Mouse (Mus musculus) neural tube, embryonic 11.5 days (tissue): ENCODE measurements around the gene Fndc9. TPM values are rescaled to one million over a fixed set of nuclear protein-coding genes. Genes with fewer than 3 reads are reported as not detected.

ENCODE experiments used
- polyA plus RNA-seq: library from polyadenylated mRNA; unstranded; fragments of >200 nt; fragmentation: Nextera tagmentation; extraction: Ambion mirVana; gene quantifications from 2 replicates; pipeline ENCODE4 v1.2.1, GENCODE M21; 2014

Gene Fndc9
- polyA plus RNA-seq, 1 experiment from 2014 or later, result 0.54 TPM

Other genes starting within 250 kb of the Fndc9 start
- 3.3 TPM in 2 replicates for gene Gm12166, start 183.2 kb upstream of the Fndc9 start, polyA plus RNA-seq
- gene Adam19, start 179.5 kb upstream of the Fndc9 start, polyA plus RNA-seq, result 17.7 and 20.0 TPM in 2 replicates
- 0.64 and 0.69 TPM in 2 replicates for gene Nipal4, start 69.0 kb upstream of the Fndc9 start, polyA plus RNA-seq
- gene Cyfip2, start 77.3 kb downstream of the Fndc9 start, polyA plus RNA-seq, result 55.8 and 66.4 TPM in 2 replicates
- not detected in 2 replicates for gene Itk, start 154.0 kb downstream of the Fndc9 start, polyA plus RNA-seq
- not detected in 2 replicates for gene Fam71b, start 161.0 kb downstream of the Fndc9 start, polyA plus RNA-seq
- 87.4 and 94.7 TPM in 2 replicates for gene Med7, start 201.4 kb downstream of the Fndc9 start, polyA plus RNA-seq
- gene Havcr2, start 219.4 kb downstream of the Fndc9 start, polyA plus RNA-seq, result 0.27 TPM in 1 of 2 replicates, not detected in the other